Mouse (Mus musculus) CH12.LX (cell line): ENCODE data around the gene Prelid1. TPM values are rescaled to one million over a fixed set of nuclear protein-coding genes. Genes with fewer than 3 reads are reported as not detected.

Experiments
- DNase-seq: peaks from one replicate; pipeline ENCODE4 v3.0.0-alpha.2; 2013; ENCODE audit errors: extremely low read depth
- H3K27ac ChIP-seq: 2 replicates; pipeline ENCODE4 v1.5.1; 2012; ENCODE audit warnings: low read depth, mild to moderate bottlenecking, control low read depth, moderate library complexity; ENCODE audit not compliant: insufficient read depth
- H3K27me3 ChIP-seq: replicated peaks from 2 replicates; pipeline ENCODE3; 2012; ENCODE audit warnings: inconsistent platforms
- H3K36me3 ChIP-seq, 2 experiments: replicated peaks in 1 of 2; 2 replicates each; pipeline versions ENCODE3 to v1.6.1; 2012; ENCODE audit warnings: inconsistent platforms in 1 of 2, low read length in 1 of 2, mild to moderate bottlenecking in 1 of 2, mixed read lengths in 1 of 2, moderate library complexity in 1 of 2; ENCODE audit not compliant: control insufficient read depth in 1 of 2, insufficient read depth in 1 of 2
- H3K4me1 ChIP-seq, 2 experiments: 2 replicates each; pipeline ENCODE4 v1.6.1; 2012; ENCODE audit warnings: inconsistent platforms in 1 of 2, moderate library complexity in 1 of 2; ENCODE audit not compliant: insufficient read depth in 2 of 2, control insufficient read depth in 1 of 2
- H3K4me2 ChIP-seq: 2 replicates; pipeline ENCODE4 v1.6.1; 2012; ENCODE audit warnings: low read depth, mild to moderate bottlenecking, control low read depth; ENCODE audit not compliant: poor library complexity, insufficient read depth, severe bottlenecking
- H3K4me3 ChIP-seq, 3 experiments: fragments of 150-350 bp in 1 of 3; sonication (generic) in 1 of 3; replicated peaks in 1 of 3; 2 replicates each; pipeline versions ENCODE3 to v1.5.1; 2011 to 2012; ENCODE audit warnings: low read depth in 2 of 3, low read length in 2 of 3, mild to moderate bottlenecking in 2 of 3, moderate library complexity in 2 of 3, control low read depth in 1 of 3, improper control_type of control experiment in 1 of 3, inconsistent platforms in 1 of 3, mixed read lengths in 1 of 3; ENCODE audit not compliant: poor library complexity in 1 of 3
- H3K79me2 ChIP-seq: replicated peaks from 2 replicates; pipeline ENCODE4 v1.6.1; 2012; ENCODE audit warnings: mild to moderate bottlenecking, moderate library complexity; ENCODE audit not compliant: control insufficient read depth, poor library complexity, insufficient read depth, severe bottlenecking; ENCODE audit errors: extremely low read depth
- H3K9ac ChIP-seq: 2 replicates; pipeline ENCODE4 v1.6.1; 2012; ENCODE audit warnings: low read depth, mild to moderate bottlenecking, control low read depth, moderate library complexity; ENCODE audit not compliant: insufficient read depth
- H3K9me3 ChIP-seq: replicated peaks from 2 replicates; pipeline ENCODE3; 2012; ENCODE audit warnings: low read length, inconsistent platforms, mixed read lengths
- BHLHE40 ChIP-seq: IDR thresholded peaks from 2 replicates; pipeline ENCODE4 v1.6.1; 2011; ENCODE audit warnings: mild to moderate bottlenecking, low read depth, low read length, improper control_type of control experiment
- CTCF ChIP-seq, 2 experiments: IDR thresholded peaks in 1 of 2; conservative IDR thresholded peaks in 1 of 2; 2 replicates each; pipeline ENCODE4 v1.5.1; 2011 to 2012; ENCODE audit warnings: low read depth in 2 of 2, low read length in 2 of 2, improper control_type of control experiment in 1 of 2, inconsistent platforms in 1 of 2, mild to moderate bottlenecking in 1 of 2, moderate library complexity in 1 of 2
- ELF1 ChIP-seq: IDR thresholded peaks from 2 replicates; pipeline ENCODE4 v1.6.1; 2014; ENCODE audit warnings: low read depth, mild to moderate bottlenecking, inconsistent platforms, low read length, improper control_type of control experiment
- EP300 ChIP-seq: IDR thresholded peaks from 2 replicates; pipeline ENCODE4 v1.6.1; 2011; ENCODE audit warnings: low read length, improper control_type of control experiment
- ETS1 ChIP-seq: conservative IDR thresholded peaks from 2 replicates; pipeline ENCODE4 v1.6.1; 2012; ENCODE audit warnings: low read depth, mild to moderate bottlenecking, inconsistent platforms, low read length, improper control_type of control experiment, moderate library complexity
- GABPA ChIP-seq: IDR thresholded peaks from 2 replicates; pipeline ENCODE4 v1.6.1; 2012; ENCODE audit warnings: low read depth, low read length, improper control_type of control experiment, inconsistent platforms; ENCODE audit not compliant: insufficient replicate concordance
- HCFC1 ChIP-seq: IDR thresholded peaks from 2 replicates; pipeline ENCODE4 v1.6.1; 2012; ENCODE audit warnings: low read depth, mild to moderate bottlenecking, inconsistent platforms, low read length, improper control_type of control experiment
- IRF4 ChIP-seq: IDR thresholded peaks from 2 replicates; pipeline ENCODE4 v1.6.1; 2014; ENCODE audit warnings: low read depth, mild to moderate bottlenecking, inconsistent platforms, low read length, improper control_type of control experiment
- JUND ChIP-seq: conservative IDR thresholded peaks from 2 replicates; pipeline ENCODE4 v1.6.1; 2011; ENCODE audit warnings: low read depth, low read length, improper control_type of control experiment
- KAT2A ChIP-seq: IDR thresholded peaks from 2 replicates; pipeline ENCODE4 v1.6.1; 2012; ENCODE audit warnings: low read length, improper control_type of control experiment, inconsistent platforms; ENCODE audit not compliant: insufficient replicate concordance
- MAX ChIP-seq: IDR thresholded peaks from 2 replicates; pipeline ENCODE4 v1.6.1; 2011; ENCODE audit warnings: low read length, improper control_type of control experiment
- MAZ ChIP-seq: IDR thresholded peaks from 2 replicates; pipeline ENCODE4 v1.6.1; 2012; ENCODE audit warnings: low read depth, mild to moderate bottlenecking, inconsistent platforms, low read length, improper control_type of control experiment, moderate library complexity
- MEF2A ChIP-seq: IDR thresholded peaks from 2 replicates; pipeline ENCODE4 v1.6.1; 2014; ENCODE audit warnings: low read depth, mild to moderate bottlenecking, inconsistent platforms, low read length, improper control_type of control experiment, borderline replicate concordance
- MXI1 ChIP-seq: IDR thresholded peaks from 2 replicates; pipeline ENCODE4 v1.6.1; 2011; ENCODE audit warnings: mild to moderate bottlenecking, low read depth, low read length, improper control_type of control experiment
- MYC ChIP-seq: IDR thresholded peaks from 2 replicates; pipeline ENCODE4 v1.6.1; 2011; ENCODE audit warnings: low read depth, mild to moderate bottlenecking, improper control_type of control experiment, low read length
- NRF1 ChIP-seq: IDR thresholded peaks from 2 replicates; pipeline ENCODE4 v1.6.1; 2014; ENCODE audit warnings: low read depth, mild to moderate bottlenecking, inconsistent platforms, low read length, improper control_type of control experiment, moderate library complexity
- POLR2AphosphoS2 ChIP-seq: IDR thresholded peaks from 2 replicates; pipeline ENCODE4 v1.6.1; 2011; ENCODE audit warnings: low read depth, low read length, improper control_type of control experiment
- RAD21 ChIP-seq: IDR thresholded peaks from 2 replicates; pipeline ENCODE4 v1.6.1; 2011; ENCODE audit warnings: low read depth, mild to moderate bottlenecking, low read length, improper control_type of control experiment, moderate library complexity
- RCOR1 ChIP-seq: conservative IDR thresholded peaks from 2 replicates; pipeline ENCODE4 v1.6.1; 2012; ENCODE audit warnings: low read depth, mild to moderate bottlenecking, inconsistent platforms, low read length, improper control_type of control experiment
- SIN3A ChIP-seq: IDR thresholded peaks from 2 replicates; pipeline ENCODE4 v1.6.1; 2012; ENCODE audit warnings: low read length, improper control_type of control experiment, inconsistent platforms
- TBP ChIP-seq: conservative IDR thresholded peaks from 2 replicates; pipeline ENCODE4 v1.6.1; 2011; ENCODE audit warnings: low read depth, low read length, improper control_type of control experiment
- UBTF ChIP-seq: IDR thresholded peaks from 2 replicates; pipeline ENCODE4 v1.6.1; 2012; ENCODE audit warnings: low read depth, mild to moderate bottlenecking, inconsistent platforms, low read length, improper control_type of control experiment, moderate library complexity
- USF1 ChIP-seq: IDR thresholded peaks from 2 replicates; pipeline ENCODE4 v1.6.1; 2014; ENCODE audit warnings: low read depth, mild to moderate bottlenecking, inconsistent platforms, low read length, improper control_type of control experiment
- ZC3H11A ChIP-seq: IDR thresholded peaks from 2 replicates; pipeline ENCODE4 v1.6.1; 2012; ENCODE audit warnings: low read depth, mild to moderate bottlenecking, inconsistent platforms, low read length, improper control_type of control experiment
- ZKSCAN1 ChIP-seq: IDR thresholded peaks from 2 replicates; pipeline ENCODE4 v1.6.1; 2012; ENCODE audit warnings: low read depth, inconsistent platforms, low read length, improper control_type of control experiment, borderline replicate concordance
- ZNF384 ChIP-seq: IDR thresholded peaks from 2 replicates; pipeline ENCODE4 v1.6.1; 2012; ENCODE audit warnings: low read depth, low read length, improper control_type of control experiment, inconsistent platforms
- dilution Hi-C: fragments of 300-500 bp; cut with MboI; formaldehyde crosslinking; loops from 2 replicates; pipeline ENCODE4 v1.14.3; 2020; ENCODE audit warnings: low sequenced_read_pairs; ENCODE audit not compliant: extremely low pct_unique_long_range_greater_than_20kb, extremely low pct_ligation_motif_present
- in situ Hi-C: fragments of 300-500 bp; cut with MboI; formaldehyde crosslinking; loops from 3 replicates; pipeline ENCODE4 v1.14.3; 2019; ENCODE audit warnings: low sequenced_read_pairs, low pct_ligation_motif_present, low pct_unique_long_range_greater_than_20kb, mixed read lengths
- polyA plus RNA-seq: library from polyadenylated mRNA; unstranded; fragments of >175 nt; gene quantifications from 2 replicates; pipeline ENCODE4 v1.2.1, GENCODE M21; 2012; ENCODE audit warnings: low read depth; ENCODE audit not compliant: insufficient read length
- total RNA-seq, 2 experiments: library from RNA; depleted of rRNA; stranded (reverse); fragments of 300-350 nt in 1 of 2; fragments of >200 nt in 1 of 2; gene quantifications; 2 replicates each; pipeline ENCODE4 v1.2.3; 2012 to 2014

Gene Prelid1
- total and polyA plus RNA-seq, 3 experiments = 205 to 435 (median 302) TPM

DNA sequence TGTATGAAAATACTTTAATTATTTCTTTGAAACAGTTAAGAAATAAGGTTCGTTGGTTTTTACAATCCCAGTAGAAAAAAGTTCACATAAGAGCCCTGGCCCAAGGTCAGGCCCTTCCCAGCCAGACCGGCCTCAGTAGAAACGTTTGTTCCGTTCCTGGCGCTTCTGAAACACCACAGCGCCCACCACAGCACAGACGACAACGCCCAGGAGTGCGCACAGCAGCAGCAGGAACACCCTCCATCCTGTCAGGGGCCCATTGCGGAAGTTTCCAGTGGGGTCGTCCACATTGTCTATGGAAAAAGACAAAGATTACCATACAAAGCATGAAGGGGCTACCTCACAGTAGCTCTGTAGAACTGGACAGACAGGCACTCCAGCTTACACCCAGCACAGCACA, 26.4 kb downstream of the Prelid1 start:
- in situ Hi-C loops = no loop called here
- Histone ChIP-seq H3K4me1 (peaks cover 2 to 5% of the 10 kb centered on the region in 2 experiments; a peak in 3 of 4 replicates), H3K27ac (no peak overlapping the region), H3K36me3 (peaks cover 69 to 89% of the 10 kb centered on the region in 2 experiments), H3K4me2 (no peak overlapping the region), H3K9ac (no peak overlapping the region), H3K79me2 (no peaks in the 10 kb centered on the region; the same call in 1 of the 2 replicates), H3K4me3 (no peak overlapping the region), H3K27me3 (no peaks in the 10 kb centered on the region), H3K9me3 (no peaks in the 10 kb centered on the region)
- no peak for TF ChIP-seq TBP
- TF ChIP-seq ELF1 = no peak
- no peak for TF ChIP-seq ZKSCAN1
- no peak for TF ChIP-seq MEF2A
- TF ChIP-seq MYC = no peak
- TF ChIP-seq POLR2AphosphoS2 = no peak
- no peak for TF ChIP-seq GABPA
- dilution Hi-C loops = no loop called here
- DNase-seq = no peak

- H3K79me2 ChIP-seq = peaks cover 61% of the 10 kb centered on the region
- in situ Hi-C loops (no loop called here), dilution Hi-C loops (no loop called here)
- no peaks in the 10 kb centered on the region for H3K27me3 ChIP-seq
- peak overlapping the region; percentile 92 to 100 (median 93) for H3K4me3 ChIP-seq
- H3K4me1 ChIP-seq = peaks cover 8 to 53% of the 10 kb centered on the region in 2 experiments
- no peak overlapping the region for H3K27ac ChIP-seq
- no peaks in the 10 kb centered on the region for H3K9me3 ChIP-seq
- no peak for TF ChIP-seq RAD21
- peak overlapping the region; percentile 93 for H3K9ac ChIP-seq
- H3K36me3 ChIP-seq = peaks cover 30 to 48% of the 10 kb centered on the region in 2 experiments
- H3K4me2 ChIP-seq = peak overlapping the region; percentile 84
- DNase-seq = no peak
These were observed 40.8 kb downstream of the Prelid1 start for GRCm38 (mm10) chr13:55361145-55361544.

DNA sequence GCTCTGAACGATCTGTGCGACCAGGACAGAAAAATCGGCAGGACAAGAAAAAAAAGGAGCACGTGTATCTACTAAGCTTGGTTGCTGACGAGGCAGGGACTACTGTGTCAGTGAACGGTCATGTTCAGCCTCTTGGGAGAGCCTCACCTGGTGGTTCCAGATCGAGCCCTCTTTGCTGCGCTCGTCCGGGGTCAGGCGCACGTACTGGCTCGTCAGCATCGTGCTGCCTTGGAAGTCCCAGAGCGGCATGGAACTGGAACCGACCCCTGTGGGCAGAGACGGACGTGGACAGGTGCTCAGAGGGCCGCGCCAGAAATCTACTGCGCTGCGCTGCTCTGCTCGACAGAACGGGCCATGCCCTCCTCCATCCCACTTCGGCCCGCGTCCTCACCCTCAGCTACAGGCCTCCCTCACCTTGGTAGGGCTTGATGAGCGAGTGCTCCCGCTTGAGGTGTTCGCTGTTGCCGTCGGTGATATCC, 41.7 kb downstream of the Prelid1 start:
- Histone ChIP-seq H3K9ac (peak overlapping the region; percentile 93), H3K4me3 (peak overlapping the region; percentile 92 to 100 (median 93)), H3K27me3 (no peaks in the 10 kb centered on the region), H3K27ac (peak overlapping the region; percentile 51), H3K4me1 (peaks cover 8 to 47% of the 10 kb centered on the region in 2 experiments), H3K4me2 (peak overlapping the region; percentile 84), H3K9me3 (no peaks in the 10 kb centered on the region), H3K36me3 (peaks cover 25 to 40% of the 10 kb centered on the region in 2 experiments), H3K79me2 (peaks cover 53% of the 10 kb centered on the region)
- no peak for DNase-seq
- dilution Hi-C loops = no loop called here
- in situ Hi-C loops = no loop called here
- TF ChIP-seq MYC (peak; percentile 73), NRF1 (no peak), TBP (no peak), UBTF (no peak), EP300 (no peak), IRF4 (no peak), HCFC1 (no peak), ZC3H11A (no peak), SIN3A (no peak; the same call in 1 of the 2 replicates), RCOR1 (no peak), USF1 (no peak), KAT2A (no peak), BHLHE40 (no peak), JUND (no peak), MAZ (no peak), CTCF (conservative IDR thresholded peaks at IDR 0.05 in 1 of 2, IDR thresholded peaks at IDR 0.05 in 1 of 2; ENCODE audit: low read depth in 2 of 2, low read length in 2 of 2) (no peak), MXI1 (peak; percentile 20; the same call in 1 of the 2 replicates), ETS1 (no peak), ZNF384 (no peak), MAX (peak; percentile 85)
